Mouse (Mus musculus) midbrain, embryonic 13.5 days (tissue): Measurements from ENCODE around the gene Fcrls. TPM values are rescaled to one million over a fixed set of nuclear protein-coding genes. Genes with fewer than 3 reads are reported as not detected.

Experiments used
- ATAC-seq: fragments of 200-750 bp; cut with Nextera tagmentation; 2 replicates; pipeline ENCODE4 v1.8.0; 2017; ENCODE audit warnings: mild to moderate bottlenecking, moderate TSS enrichment, moderate library complexity
- H3K27ac ChIP-seq: fragments of 300-500 bp; sonication (generic); 2 replicates; pipeline ENCODE4 v1.5.1; 2015; ENCODE audit warnings: inconsistent platforms, mild to moderate bottlenecking, moderate library complexity
- H3K27me3 ChIP-seq: fragments of 300-500 bp; sonication (generic); 2 replicates; pipeline ENCODE4 v1.6.1; 2015; ENCODE audit warnings: mild to moderate bottlenecking, inconsistent platforms
- H3K36me3 ChIP-seq: fragments of 300-500 bp; sonication (generic); 2 replicates; pipeline ENCODE4 v1.6.1; 2015; ENCODE audit warnings: mild to moderate bottlenecking, inconsistent platforms
- H3K4me1 ChIP-seq: fragments of 300-500 bp; sonication (generic); replicated peaks from 2 replicates; pipeline ENCODE4 v1.6.1; 2015; ENCODE audit warnings: inconsistent platforms
- H3K4me2 ChIP-seq: fragments of 300-500 bp; sonication (generic); replicated peaks from 2 replicates; pipeline ENCODE4 v1.6.1; 2015; ENCODE audit warnings: moderate library complexity, mild to moderate bottlenecking, inconsistent platforms
- H3K4me3 ChIP-seq: fragments of 300-500 bp; sonication (generic); replicated peaks from 2 replicates; pipeline ENCODE4 v1.5.1; 2015; ENCODE audit warnings: mild to moderate bottlenecking, inconsistent platforms
- H3K9ac ChIP-seq: fragments of 300-500 bp; sonication (generic); replicated peaks from 2 replicates; pipeline ENCODE4 v1.6.1; 2015; ENCODE audit warnings: mild to moderate bottlenecking, inconsistent platforms
- H3K9me3 ChIP-seq: fragments of 300-500 bp; sonication (generic); 2 replicates; pipeline ENCODE4 v1.6.1; 2016; ENCODE audit warnings: mild to moderate bottlenecking, inconsistent platforms
- WGBS: fragments of 180-500 bp; shearing (Covaris S2); methylation state at CpG from one replicate; pipeline ENCODE4 v1.1.7; 2015; 5-methylcytosine and 5-hydroxymethylcytosine counted together
- polyA plus RNA-seq: library from polyadenylated mRNA; unstranded; fragments of >200 nt; fragmentation: Nextera tagmentation; extraction: Ambion mirVana; gene quantifications from 2 replicates; pipeline ENCODE4 v1.2.1, GENCODE M21; 2015

Fcrls gene
- polyA plus RNA-seq, 1 experiment from 2014 or later, result 8.1 TPM

DNA sequence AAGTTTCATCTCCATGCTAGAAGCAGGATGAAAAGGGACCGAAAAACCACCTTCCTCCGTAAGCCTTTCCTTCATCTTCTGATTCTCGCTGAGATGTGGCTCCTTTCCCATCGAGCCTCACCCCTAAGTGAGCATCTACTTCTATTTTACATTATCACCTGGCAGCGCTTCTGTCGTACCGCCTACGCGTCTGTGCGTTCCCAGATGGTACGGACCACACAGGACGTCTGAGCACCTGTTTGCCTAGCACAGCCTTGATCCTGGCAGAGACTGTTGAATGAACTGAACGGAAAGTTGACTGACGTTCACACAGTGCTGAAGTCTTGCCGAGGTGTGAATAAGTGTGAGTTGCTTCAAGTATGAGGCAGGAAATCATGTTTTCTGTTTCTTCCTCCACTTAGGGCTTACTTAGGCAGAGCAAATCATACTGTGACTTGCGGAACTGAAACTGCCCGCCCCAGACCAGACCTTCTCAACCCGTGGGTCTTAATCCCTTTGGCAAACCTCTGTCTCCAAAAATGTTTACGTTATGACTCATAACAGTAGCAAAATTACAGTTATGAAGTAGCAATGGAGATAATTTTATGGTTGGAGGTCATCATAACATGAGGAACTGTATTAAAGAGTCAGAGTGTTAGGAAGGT lies 49.2 kb downstream of the Fcrls start:
- H3K27me3 ChIP-seq, result no peaks in the 10 kb centered on the region
- H3K4me2 ChIP-seq, result no peak overlapping the region

GRCm38 (mm10) chr3:87206336-87207075 lies 57.0 kb downstream of the Fcrls start:
- Histone ChIP-seq H3K36me3 (no peaks in the 10 kb centered on the region), H3K27me3 (no peaks in the 10 kb centered on the region), H3K4me2 (no peak overlapping the region), H3K27ac (no peak overlapping the region), H3K4me1 (no peaks in the 10 kb centered on the region), H3K9me3 (no peaks in the 10 kb centered on the region), H3K4me3 (no peak overlapping the region), H3K9ac (no peak overlapping the region)
- WGBS, result 90% methylated on average over 5 of the region's 5 CpGs
- no peak for ATAC-seq

More for the DNA sequence above, 49.2 kb downstream of the Fcrls start:
- Histone ChIP-seq H3K27ac (no peak overlapping the region), H3K4me3 (no peak overlapping the region), H3K36me3 (no peaks in the 10 kb centered on the region), H3K9me3 (no peaks in the 10 kb centered on the region), H3K4me1 (no peaks in the 10 kb centered on the region), H3K9ac (no peak overlapping the region)
- no peak for ATAC-seq
- WGBS, result 93% methylated on average over 19 of the region's 19 CpGs

Other genes starting within 250 kb of the Fcrls start
- 8.4 and 10.1 TPM in 2 replicates for gene Kirrel, start 89.0 kb downstream of the Fcrls start, polyA plus RNA-seq
- gene Cd5l, start 94.1 kb upstream of the Fcrls start, polyA plus RNA-seq, result not detected in 2 replicates
- gene Fcrl1, start 112.6 kb upstream of the Fcrls start, polyA plus RNA-seq, result 0.09 TPM in 1 of 2 replicates, not detected in the other
- gene Fcrl5, start 172.0 kb upstream of the Fcrls start, polyA plus RNA-seq, result not detected in 2 replicates